Mouse (Mus musculus) macrophage (primary cell): ENCODE measurements at regions not wholly inside any gene's neighbourhood (a gene's known extent, or its start where the extent isn't known, plus 50 kb on each side); places are given as distances from the start of the nearest gene placed in this dataset.
"Not testable (repeated sequence)": the region's sequence is repeated elsewhere in the genome, so short reads cannot be mapped to it uniquely, and the experiment has no call there.

Experiments used
- H3K27ac ChIP-seq: fragments of 350-480 bp; formaldehyde crosslinking; 2 replicates; pipeline ENCODE4 v1.9.0; 2021
- H3K36me3 ChIP-seq: fragments of 350-480 bp; formaldehyde crosslinking; 2 replicates; pipeline ENCODE4 v1.9.0; 2021; ENCODE audit errors: inconsistent target
- H3K4me3 ChIP-seq: fragments of 350-480 bp; formaldehyde crosslinking; 2 replicates; pipeline ENCODE4 v1.9.0; 2021; ENCODE audit errors: inconsistent target
- H3K79me2 ChIP-seq: fragments of 350-480 bp; formaldehyde crosslinking; 2 replicates; pipeline ENCODE4 v1.9.0; 2021; ENCODE audit errors: inconsistent target
- WGBS: methylation state at CpG from one replicate; pipeline ENCODE4 v1.1.7; 2026; ENCODE audit warnings: inconsistent platforms; ENCODE audit not compliant: missing documents; 5-methylcytosine and 5-hydroxymethylcytosine counted together

GRCm38 (mm10) chr10:99320797-99321196 lies 57.8 kb downstream of the Dusp6 start:
- WGBS: 85% methylated on average over 8 of the region's 8 CpGs
- H3K27ac ChIP-seq: no peak overlapping the region
- no peaks in the 10 kb centered on the region for H3K79me2 ChIP-seq
- no peaks in the 10 kb centered on the region for H3K36me3 ChIP-seq
- H3K4me3 ChIP-seq: no peak overlapping the region

DNA sequence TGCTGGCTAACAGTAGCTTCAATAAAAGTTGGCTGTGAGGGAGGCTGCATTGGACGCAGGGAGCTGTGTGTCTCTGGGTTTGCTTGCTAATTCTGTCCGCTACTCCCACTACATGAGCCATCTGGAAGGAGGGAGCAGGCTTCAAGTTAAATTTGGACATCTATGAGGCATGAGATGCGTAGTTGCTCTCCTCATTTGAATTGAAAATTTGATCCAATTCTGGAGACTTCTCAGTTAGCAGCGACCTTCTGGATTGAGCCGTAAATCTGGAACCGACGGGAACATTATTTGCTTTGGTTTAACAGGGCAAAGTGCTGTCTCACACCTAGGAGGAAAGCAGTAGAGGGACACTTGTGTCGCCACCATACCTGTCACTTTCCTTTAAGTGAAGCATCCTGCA lies 60.3 kb downstream of the Dusp6 start:
- WGBS: 94% methylated on average over 8 of the region's 8 CpGs
- H3K36me3 ChIP-seq: no peaks in the 10 kb centered on the region

DNA sequence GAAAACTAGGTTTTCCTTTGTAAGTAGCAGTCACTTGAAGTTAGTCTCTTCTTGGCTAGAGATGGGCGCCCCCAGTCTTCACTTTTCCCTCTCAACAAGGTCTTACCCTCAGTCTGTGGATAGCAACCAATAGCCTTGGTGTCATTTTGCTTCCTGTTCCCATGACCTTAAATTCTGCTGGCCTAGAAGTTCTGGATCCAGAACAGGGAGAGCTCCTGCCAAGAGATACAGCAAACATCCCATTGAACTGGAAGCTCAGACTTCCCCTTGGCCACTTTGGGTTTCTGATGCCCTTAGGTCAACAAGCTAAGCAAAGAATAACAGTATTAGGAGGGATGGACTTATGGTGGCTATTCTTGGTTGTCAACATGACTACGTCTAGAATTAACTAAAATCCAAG lies 64.5 kb downstream of the Dusp6 start:
- 92% methylated on average over 2 of the region's 2 CpGs for WGBS
- Histone ChIP-seq H3K27ac (no peak overlapping the region), H3K36me3 (no peaks in the 10 kb centered on the region), H3K4me3 (no peak overlapping the region), H3K79me2 (no peaks in the 10 kb centered on the region)

More for the DNA sequence above, 60.3 kb downstream of the Dusp6 start:
- no peaks in the 10 kb centered on the region for H3K79me2 ChIP-seq
- no peak overlapping the region for H3K4me3 ChIP-seq
- no peak overlapping the region for H3K27ac ChIP-seq

GRCm38 (mm10) chr10:99328568-99328967 lies 65.5 kb downstream of the Dusp6 start:
- H3K36me3 ChIP-seq: no peaks in the 10 kb centered on the region
- no peak overlapping the region for H3K4me3 ChIP-seq
- 55% methylated on average over 6 of the region's 8 CpGs for WGBS
- no peaks in the 10 kb centered on the region for H3K79me2 ChIP-seq
- H3K27ac ChIP-seq: no peak overlapping the region

GRCm38 (mm10) chr10:99329469-99329868 lies 66.4 kb downstream of the Dusp6 start:
- no peaks in the 10 kb centered on the region for H3K36me3 ChIP-seq
- H3K27ac ChIP-seq: no peak overlapping the region
- H3K4me3 ChIP-seq: no peak overlapping the region
- no peaks in the 10 kb centered on the region for H3K79me2 ChIP-seq
- 61% methylated on average over 6 of the region's 6 CpGs for WGBS

DNA sequence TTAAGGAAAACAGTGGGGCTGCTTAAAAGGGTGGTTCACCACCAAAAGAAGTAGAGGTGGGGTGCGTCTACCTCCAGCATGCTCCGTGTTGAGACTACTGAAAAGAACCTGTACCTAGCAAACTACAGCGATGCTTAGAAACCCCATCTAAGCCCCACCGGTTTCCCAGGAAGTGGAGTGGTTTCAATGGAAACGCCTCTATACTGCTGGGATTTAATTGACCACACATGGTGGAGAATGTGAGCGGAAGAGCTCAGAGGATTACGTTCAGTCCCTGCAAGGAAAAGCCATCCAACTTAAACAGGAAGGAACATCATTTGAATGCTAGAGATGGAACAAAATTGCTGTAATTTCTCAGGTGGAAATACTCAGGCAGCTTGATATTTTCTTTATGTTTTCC lies 67.5 kb downstream of the Dusp6 start:
- H3K27ac ChIP-seq: no peak overlapping the region
- H3K79me2 ChIP-seq: no peaks in the 10 kb centered on the region
- no peaks in the 10 kb centered on the region for H3K36me3 ChIP-seq
- WGBS: 85% methylated on average over 7 of the region's 7 CpGs
- H3K4me3 ChIP-seq: no peak overlapping the region

GRCm38 (mm10) chr10:99331876-99332275 lies 68.8 kb downstream of the Dusp6 start:
- Histone ChIP-seq H3K27ac (no peak overlapping the region), H3K36me3 (no peaks in the 10 kb centered on the region), H3K4me3 (no peak overlapping the region), H3K79me2 (no peaks in the 10 kb centered on the region)
- 96% methylated on average over 12 of the region's 12 CpGs for WGBS

DNA sequence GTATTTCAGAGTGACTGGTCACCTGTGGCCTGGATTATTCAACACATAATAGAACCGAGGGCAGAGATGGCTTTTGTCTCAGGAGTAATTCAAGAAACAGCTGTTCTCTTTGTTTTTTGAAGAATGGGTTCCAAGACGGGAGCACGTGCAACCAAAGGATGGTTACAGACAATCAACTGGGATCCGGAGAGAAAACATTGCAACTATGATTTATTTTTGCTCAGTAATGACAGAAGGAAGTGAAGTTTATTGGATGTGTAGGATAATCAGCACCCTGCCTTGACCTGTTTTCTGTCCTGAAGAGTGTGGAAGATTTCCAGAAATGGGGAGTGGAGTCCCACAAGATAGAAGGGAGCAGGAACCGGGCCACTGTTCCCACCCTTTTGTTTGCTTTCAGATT lies 70.8 kb downstream of the Dusp6 start:
- H3K36me3 ChIP-seq: no peaks in the 10 kb centered on the region
- H3K4me3 ChIP-seq: no peak overlapping the region
- H3K27ac ChIP-seq: no peak overlapping the region
- WGBS: 98% methylated on average over 5 of the region's 5 CpGs
- H3K79me2 ChIP-seq: no peaks in the 10 kb centered on the region

DNA sequence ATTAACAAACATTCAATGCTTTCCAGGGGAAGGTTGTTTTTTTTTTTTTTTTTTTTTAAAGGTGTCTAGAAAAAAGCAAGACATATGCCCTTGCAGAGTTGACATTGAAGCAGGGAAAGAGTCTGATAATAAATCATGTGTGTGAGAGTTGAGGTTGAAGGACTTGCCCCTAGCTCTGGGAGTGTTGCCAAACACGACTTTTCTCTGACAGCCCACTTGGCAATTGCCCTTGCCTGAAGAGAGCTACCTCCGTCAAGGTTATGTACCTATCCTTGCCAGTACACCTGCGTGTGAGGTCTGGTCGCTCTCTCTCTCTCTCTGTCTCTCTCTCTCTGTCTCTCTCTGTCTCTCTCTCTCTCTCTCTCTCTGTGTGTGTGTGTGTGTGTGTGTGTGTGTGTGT lies 73.1 kb downstream of the Dusp6 start:
- Histone ChIP-seq H3K4me3 (no peak overlapping the region), H3K79me2 (no peaks in the 10 kb centered on the region), H3K27ac (no peak overlapping the region), H3K36me3 (no peaks in the 10 kb centered on the region)
- 49% methylated on average over 3 of the region's 4 CpGs for WGBS

GRCm38 (mm10) chr10:99338790-99339189 lies 75.8 kb downstream of the Dusp6 start:
- not testable (repeated sequence) for H3K4me3 ChIP-seq, H3K27ac ChIP-seq, H3K79me2 ChIP-seq, H3K36me3 ChIP-seq
- WGBS: 91% methylated on average over 2 of the region's 11 CpGs

DNA sequence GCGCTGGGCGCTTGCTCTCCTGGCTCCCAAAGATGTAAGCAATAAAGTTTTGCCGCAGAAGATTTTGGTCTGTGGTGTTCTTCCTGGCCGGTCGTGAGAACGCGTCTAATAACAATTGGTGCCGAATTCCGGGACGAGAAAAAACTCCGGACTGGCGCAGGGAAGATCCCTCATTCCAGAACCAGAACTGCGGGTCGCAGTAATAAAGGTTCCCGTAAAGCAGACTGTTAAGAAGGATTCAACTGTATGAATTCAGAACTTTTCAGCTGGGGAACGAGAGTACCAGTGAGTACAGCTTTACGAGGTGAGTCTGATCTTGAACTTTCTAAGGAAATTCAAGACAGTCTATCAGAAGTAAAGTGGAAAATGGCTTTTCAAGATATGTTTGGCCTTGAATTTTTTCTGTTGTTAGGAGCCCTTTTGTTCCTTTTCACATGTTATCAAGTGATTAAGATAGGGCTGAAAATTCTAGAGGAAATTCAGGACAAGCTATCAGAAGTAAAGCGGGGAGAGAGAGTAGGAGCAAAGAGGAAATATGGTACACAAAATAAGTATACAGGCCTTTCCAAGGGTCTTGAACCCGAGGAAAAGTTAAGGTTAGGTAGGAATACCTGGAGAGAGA lies 76.4 kb downstream of the Dusp6 start:
- not testable (repeated sequence) for H3K4me3 ChIP-seq, H3K36me3 ChIP-seq, H3K27ac ChIP-seq, H3K79me2 ChIP-seq
- WGBS: no CpG with 5 or more reads among the region's 19 CpGs

GRCm38 (mm10) chr10:99340057-99340456 lies 77.0 kb downstream of the Dusp6 start:
- H3K36me3 ChIP-seq, H3K4me3 ChIP-seq, H3K27ac ChIP-seq, H3K79me2 ChIP-seq: not testable (repeated sequence)
- WGBS: no CpG with 5 or more reads among the region's 25 CpGs

DNA sequence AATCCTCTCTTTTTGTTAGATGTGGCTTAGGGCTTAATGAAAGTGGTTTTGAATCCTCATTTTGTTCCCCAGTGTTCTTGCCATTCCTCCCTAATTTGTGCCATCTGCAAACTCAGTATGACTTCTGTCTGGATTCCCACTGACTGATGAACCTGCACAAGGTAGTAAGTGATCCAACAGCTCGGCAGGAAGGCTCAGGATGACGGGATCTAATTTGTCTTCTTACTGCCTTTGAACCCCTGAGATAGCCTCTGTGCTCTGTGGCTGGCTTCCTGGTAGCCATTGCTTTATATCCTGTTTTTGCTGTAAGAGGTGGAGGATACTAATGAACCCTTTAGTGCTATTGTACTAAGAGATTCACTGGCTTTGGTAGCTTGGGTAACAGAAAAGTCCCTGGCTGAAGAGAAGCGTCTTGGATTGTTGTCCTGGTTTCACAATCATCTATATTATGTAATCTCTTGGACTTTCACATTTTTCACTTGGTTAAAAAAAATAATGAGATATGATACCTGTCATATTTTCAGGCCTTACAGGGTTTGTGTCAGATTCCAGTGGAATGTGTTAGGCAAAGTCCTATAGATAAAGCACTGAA lies 86.2 kb downstream of the Dusp6 start:
- no peak overlapping the region for H3K27ac ChIP-seq
- no peaks in the 10 kb centered on the region for H3K79me2 ChIP-seq
- H3K4me3 ChIP-seq: no peak overlapping the region
- no peaks in the 10 kb centered on the region for H3K36me3 ChIP-seq
- WGBS: 82% methylated on average over 3 of the region's 3 CpGs

DNA sequence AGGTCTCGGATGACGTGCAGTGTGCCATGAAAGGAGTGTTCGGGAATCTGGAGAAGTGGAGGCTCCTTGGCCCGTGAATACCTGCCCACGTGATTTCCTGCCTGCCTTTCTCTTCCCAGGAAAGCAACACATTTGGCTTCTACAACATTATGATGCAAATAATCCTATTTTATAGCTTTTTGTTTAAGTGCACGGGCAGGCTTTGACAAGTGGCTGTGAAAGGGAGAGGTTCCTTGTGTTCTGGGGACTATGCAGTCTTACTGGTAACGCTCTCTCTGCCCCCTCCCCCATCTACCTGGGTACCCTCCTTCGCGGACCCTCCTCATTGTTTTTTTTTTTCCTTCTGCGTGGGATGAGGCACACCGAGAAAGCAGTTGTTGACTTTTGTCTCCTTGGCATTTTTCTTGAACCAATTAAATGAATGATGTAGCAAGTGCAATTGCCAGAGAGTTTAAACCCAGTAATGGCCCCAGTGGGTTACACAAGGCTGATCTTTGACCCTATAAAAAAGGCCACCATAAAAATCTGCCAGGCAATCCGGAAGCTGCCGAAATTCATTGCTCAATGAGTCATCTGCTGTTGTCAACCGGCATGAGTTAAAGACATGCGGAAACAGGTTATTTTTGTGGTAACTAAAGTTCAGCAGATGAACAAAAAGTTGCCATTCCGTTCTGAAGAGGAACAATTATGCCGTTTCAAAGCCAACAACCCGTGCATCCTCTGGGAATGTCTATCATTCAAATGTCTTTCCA lies 90.7 kb downstream of the Dusp6 start:
- H3K27ac ChIP-seq: peak overlapping the region; percentile 36
- no peaks in the 10 kb centered on the region for H3K79me2 ChIP-seq
- no peaks in the 10 kb centered on the region for H3K36me3 ChIP-seq
- WGBS: 60% methylated on average over 18 of the region's 18 CpGs
- no peak overlapping the region for H3K4me3 ChIP-seq

DNA sequence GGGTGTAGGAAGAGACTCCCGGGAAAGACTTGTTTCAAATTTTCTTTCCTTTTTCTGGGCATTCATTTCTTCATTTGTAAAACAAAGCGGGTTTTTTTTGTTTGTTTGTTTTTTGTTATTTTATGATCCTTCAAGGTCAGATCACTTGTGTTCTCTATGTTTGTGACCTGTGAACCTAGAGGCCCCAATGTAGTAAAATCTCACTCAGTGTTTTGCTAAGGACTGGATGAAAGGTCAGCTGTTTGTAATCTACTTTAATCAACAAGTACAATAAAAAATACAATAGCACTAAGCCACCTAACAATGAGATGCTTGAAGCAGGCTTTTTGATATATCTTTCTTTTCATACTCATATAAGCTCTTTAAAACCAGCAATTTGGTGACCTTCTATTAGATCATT lies 91.3 kb downstream of the Dusp6 start:
- Histone ChIP-seq H3K4me3 (no peak overlapping the region), H3K27ac (peak overlapping the region; percentile 36)
- WGBS: 92% methylated on average over 2 of the region's 2 CpGs

More for the DNA sequence above, 91.3 kb downstream of the Dusp6 start:
- H3K79me2 ChIP-seq: no peaks in the 10 kb centered on the region
- H3K36me3 ChIP-seq: no peaks in the 10 kb centered on the region
